Mouse (Mus musculus): ENCODE results near the gene Ccng2. TPM values are rescaled to one million over a fixed set of nuclear protein-coding genes. Genes with fewer than 3 reads are reported as not detected.

Gene Ccng2
- total RNA-seq, 1 experiment from 2014 or later = 24.8 TPM

Other genes starting within 250 kb of the Ccng2 start
- gene Sowahb, start 222.2 kb upstream of the Ccng2 start, total RNA-seq (2021) = not detected in 2 replicates
- gene Sept11, start 173.8 kb upstream of the Ccng2 start, total RNA-seq (2021) = 39.2 and 39.4 TPM in 2 replicates
- gene Ccni, start 60.8 kb upstream of the Ccng2 start, total RNA-seq (2021) = 199 and 208 TPM in 2 replicates
- 0.94 TPM in 1 of 2 replicates, not detected in the other for gene 2010109A12Rik, start 60.7 kb upstream of the Ccng2 start, total RNA-seq (2021)

Measured in adrenal gland, postnatal 25 days (tissue).